Mouse (Mus musculus): ENCODE results near the gene Agfg1. TPM values are rescaled to one million over a fixed set of nuclear protein-coding genes. Genes with fewer than 3 reads are reported as not detected.
"Not testable (repeated sequence)": the region's sequence is repeated elsewhere in the genome, so short reads cannot be mapped to it uniquely, and the experiment has no call there.

The Agfg1 gene
- total RNA-seq, 2 experiments from 2014 or later = 75.9 to 81.3 TPM

GRCm38 (mm10) chr1:82879172-82879571, 39.9 kb downstream of the Agfg1 start:
- no peak for DNase-seq (ENCODE audit: low spot score in 2 of 2)
- intact Hi-C loops (cut with DNase I) = no loop called here

GRCm38 (mm10) chr1:82880196-82880595, 40.9 kb downstream of the Agfg1 start:
- intact Hi-C loops (cut with DNase I) = no loop called here
- no peak for DNase-seq (ENCODE audit: low spot score in 2 of 2)

DNA sequence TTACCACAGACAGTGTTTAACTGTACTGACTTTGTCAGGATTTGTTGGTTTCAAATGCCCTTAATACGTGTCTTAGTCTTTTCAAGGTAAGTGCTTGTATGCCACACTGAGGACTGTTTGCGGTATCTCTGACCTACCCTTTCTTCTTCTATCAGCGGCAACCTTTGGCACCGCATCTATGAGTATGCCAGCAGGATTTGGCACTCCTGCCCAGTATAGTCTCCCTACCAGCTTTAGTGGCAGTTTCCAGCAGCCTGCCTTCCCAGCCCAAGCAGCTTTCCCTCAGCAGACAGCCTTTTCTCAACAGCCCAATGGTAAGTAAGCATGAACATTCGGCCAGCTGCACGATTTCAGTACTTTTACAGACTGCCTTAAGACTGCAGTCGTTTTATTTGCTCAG, 54.0 kb downstream of the Agfg1 start:
- intact Hi-C loops (cut with DNase I) = loop anchor here (5.0 kb wide), 1 partner anchor 56 kb away; the partner anchor contains the start of gene Agfg1
- DNase-seq (ENCODE audit: low spot score in 2 of 2) = no peak

- intact Hi-C loops (cut with DNase I) = no loop called here
- no peak for DNase-seq (ENCODE audit: low spot score in 2 of 2)
Observed at GRCm38 (mm10) chr1:82900567-82900966, 61.3 kb downstream of the Agfg1 start.

GRCm38 (mm10) chr1:82901201-82901600, 61.9 kb downstream of the Agfg1 start:
- intact Hi-C loops (cut with DNase I) = no loop called here
- DNase-seq (ENCODE audit: low spot score in 2 of 2) = no peak

DNA sequence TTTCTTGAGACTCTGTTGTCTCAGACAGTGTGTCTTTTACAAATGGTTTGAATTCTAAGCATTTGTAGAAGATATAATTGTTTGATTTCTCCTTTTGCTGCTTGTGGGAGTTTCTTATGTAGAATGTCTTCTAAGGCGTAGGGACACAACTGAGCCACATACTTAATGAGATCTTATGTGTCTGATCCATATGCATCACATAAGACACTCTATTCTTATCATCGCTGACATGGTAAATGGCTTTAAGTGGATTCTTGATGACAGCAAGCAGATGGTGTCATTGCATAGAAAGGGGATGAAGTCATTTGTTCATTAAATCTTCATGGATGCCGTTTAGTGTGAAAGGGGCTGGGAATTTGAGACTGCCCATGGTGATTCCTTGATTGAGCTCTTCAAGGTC, 66.6 kb downstream of the Agfg1 start:
- intact Hi-C loops (cut with DNase I) = no loop called here

GRCm38 (mm10) chr1:82913025-82913424, 73.7 kb downstream of the Agfg1 start, which contains the start of gene A030005L19Rik:
Gene A030005L19Rik, plus strand, starts transcription at chr1:82913325.
- intact Hi-C loops (cut with DNase I) = loop anchor here (10.0 kb wide), 1 partner anchor 128 kb away; no protein-coding TSS in a partner anchor
- no peak for DNase-seq (ENCODE audit: low spot score in 2 of 2)

More for the DNA sequence above, 66.6 kb downstream of the Agfg1 start:
- DNase-seq (ENCODE audit: low spot score in 2 of 2) = no peak

DNA sequence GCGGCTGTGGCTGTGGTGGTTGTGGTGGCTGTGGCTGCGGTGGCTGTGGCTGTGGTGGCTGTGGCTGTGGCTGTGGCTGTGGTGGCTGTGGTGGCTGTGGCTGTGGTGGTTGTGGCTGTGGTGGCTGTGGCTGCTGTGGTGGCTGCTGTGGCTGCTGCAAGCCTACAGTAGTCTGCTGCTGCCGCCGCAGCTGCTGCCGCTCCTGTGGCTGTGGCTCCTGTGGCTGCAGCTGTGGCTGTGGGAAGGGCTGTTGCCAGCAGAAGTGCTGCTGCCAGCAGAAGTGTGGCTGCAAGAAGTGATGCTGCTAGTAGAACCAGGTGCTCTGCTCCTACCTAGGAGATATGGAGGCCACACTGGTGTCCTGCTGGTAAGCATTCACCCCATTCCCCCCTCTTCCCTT, 74.2 kb downstream of the Agfg1 start:
- intact Hi-C loops (cut with DNase I) = loop anchor here (10.0 kb wide), 1 partner anchor 129 kb away; no protein-coding TSS in a partner anchor
- DNase-seq (ENCODE audit: low spot score in 2 of 2) = not testable (repeated sequence)

GRCm38 (mm10) chr1:82924650-82925049, 85.4 kb downstream of the Agfg1 start, which contains the start of gene A030014E15Rik:
Gene A030014E15Rik, plus strand, starts transcription at chr1:82924917.
- no peak for DNase-seq (ENCODE audit: low spot score in 2 of 2)
- intact Hi-C loops (cut with DNase I) = no loop called here

- intact Hi-C loops (cut with DNase I); DNase-seq (ENCODE audit: low spot score in 2 of 2): not testable (repeated sequence)
Observed at GRCm38 (mm10) chr1:82930558-82930957, 91.3 kb downstream of the Agfg1 start.

- DNase-seq (ENCODE audit: low spot score in 2 of 2); intact Hi-C loops (cut with DNase I): not testable (repeated sequence)
Observed at GRCm38 (mm10) chr1:82931326-82931725, 92.0 kb downstream of the Agfg1 start, which contains the start of gene Gm6217. Gene Gm6217, minus strand, starts transcription at chr1:82931399.

GRCm38 (mm10) chr1:82938666-82939065, 99.4 kb downstream of the Agfg1 start:
- no peak for DNase-seq (ENCODE audit: low spot score in 2 of 2)
- intact Hi-C loops (cut with DNase I) = no loop called here

- intact Hi-C loops (cut with DNase I); DNase-seq (ENCODE audit: low spot score in 2 of 2): not testable (repeated sequence)
Observed at GRCm38 (mm10) chr1:82942505-82942904, 103.2 kb downstream of the Agfg1 start.

DNA sequence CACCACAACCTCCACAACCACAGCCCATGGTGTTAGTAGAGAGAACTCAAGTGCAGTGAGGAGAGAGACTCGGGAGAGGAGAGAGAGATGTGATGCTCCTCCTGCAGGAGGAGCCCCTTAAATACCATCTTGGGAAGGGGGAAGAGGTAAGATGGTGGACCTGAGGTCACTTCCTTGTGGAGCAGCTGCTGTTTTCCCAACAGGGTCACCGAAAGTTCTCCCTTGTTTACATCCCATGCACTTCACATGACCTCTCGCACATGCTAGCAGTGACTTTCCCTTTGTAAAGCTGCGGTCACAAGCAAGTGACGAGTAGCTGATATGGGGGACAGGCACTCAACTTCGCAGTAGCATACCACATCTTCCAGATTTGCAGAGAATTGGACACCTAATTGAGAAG, 104.0 kb downstream of the Agfg1 start, which contains the start of gene A030003K21Rik:
Gene A030003K21Rik (minus strand): TSS at position 94 of the 400 bp plus-strand sequence.
- intact Hi-C loops (cut with DNase I); DNase-seq (ENCODE audit: low spot score in 2 of 2): not testable (repeated sequence)

DNA sequence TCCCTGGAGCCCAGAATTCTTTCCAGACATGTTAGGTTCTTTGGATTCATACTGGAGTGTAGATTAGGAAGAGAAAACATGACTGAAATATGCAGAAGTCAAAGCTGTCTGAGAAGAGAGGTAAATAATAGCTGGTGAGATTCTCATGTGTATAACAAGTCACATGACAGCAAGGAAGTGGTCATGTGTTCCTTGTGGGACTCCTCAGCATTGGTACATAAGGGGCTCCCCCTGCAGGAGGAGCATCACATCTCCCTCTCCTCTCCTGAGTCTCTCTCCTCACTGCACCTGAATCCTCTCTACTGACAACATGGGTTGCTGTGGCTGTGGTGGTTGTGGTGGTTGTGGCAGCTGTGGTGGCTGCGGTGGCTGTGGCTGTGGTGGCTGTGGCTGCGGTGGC, 106.7 kb downstream of the Agfg1 start:
- intact Hi-C loops (cut with DNase I); DNase-seq (ENCODE audit: low spot score in 2 of 2): not testable (repeated sequence)

GRCm38 (mm10) chr1:82948601-82949000, 109.3 kb downstream of the Agfg1 start:
- DNase-seq (ENCODE audit: low spot score in 2 of 2) = no peak
- intact Hi-C loops (cut with DNase I) = no loop called here

Small RNA genes lying within 50 kb of the gene (microRNA-seq; reads per million reads assigned to microRNA genes)
- gene Gm22396 = not detected

Other genes starting within 250 kb of the Agfg1 start
- gene Mff, start 114.6 kb upstream of the Agfg1 start, total RNA-seq (2021) = 100 to 1,000 TPM; 259 to 282 TPM
- gene Tm4sf20, start 71.0 kb upstream of the Agfg1 start, total RNA-seq (2021) = not detected
- not detected for gene Gm47791, start 68.2 kb upstream of the Agfg1 start, total RNA-seq (2021)
- under 1 TPM; 0.42 to 0.52 TPM for gene A030005L19Rik, start 73.8 kb downstream of the Agfg1 start, total RNA-seq (2021)
- not detected for gene A030014E15Rik, start 85.4 kb downstream of the Agfg1 start, total RNA-seq (2021)
- not detected for gene Gm6217, start 91.9 kb downstream of the Agfg1 start, total RNA-seq (2021)
- not detected for gene A030003K21Rik, start 103.9 kb downstream of the Agfg1 start, total RNA-seq (2021)
- gene Gm7544, start 116.5 kb downstream of the Agfg1 start, total RNA-seq (2021) = not detected
- gene Gm47955, start 120.8 kb downstream of the Agfg1 start, total RNA-seq (2021) = not detected
- not detected for gene Gm47959, start 161.1 kb downstream of the Agfg1 start, total RNA-seq (2021)
- 1 to 10 TPM; 2.2 to 2.8 TPM for gene Slc19a3, start 199.0 kb downstream of the Agfg1 start, total RNA-seq (2021)
- not detected for gene Krtap28-10, start 203.0 kb downstream of the Agfg1 start, total RNA-seq (2021)
- gene Gm47969, start 205.4 kb downstream of the Agfg1 start, total RNA-seq (2021) = not detected
- not detected for gene A030005K14Rik, start 219.9 kb downstream of the Agfg1 start, total RNA-seq (2021)
- not detected for gene Krtap28-13, start 221.4 kb downstream of the Agfg1 start, total RNA-seq (2021)